Mouse (Mus musculus) hindbrain, embryonic 13.5 days (tissue): ENCODE measurements around the gene Acacb. TPM values are rescaled to one million over a fixed set of nuclear protein-coding genes. Genes with fewer than 3 reads are reported as not detected.

Experiments used
- ATAC-seq: fragments of 200-750 bp; cut with Nextera tagmentation; 2 replicates; pipeline ENCODE4 v1.8.0; 2017; ENCODE audit warnings: moderate TSS enrichment; ENCODE audit not compliant: low FRiP score
- H3K27ac ChIP-seq: fragments of 300-500 bp; sonication (generic); 2 replicates; pipeline ENCODE4 v1.5.1; 2015; ENCODE audit warnings: inconsistent platforms, mild to moderate bottlenecking, moderate library complexity
- H3K27me3 ChIP-seq: fragments of 300-500 bp; sonication (generic); 2 replicates; pipeline ENCODE4 v1.6.1; 2015; ENCODE audit warnings: mild to moderate bottlenecking, inconsistent platforms
- H3K36me3 ChIP-seq: fragments of 300-500 bp; sonication (generic); 2 replicates; pipeline ENCODE4 v1.6.1; 2015; ENCODE audit warnings: mild to moderate bottlenecking, inconsistent platforms
- H3K4me1 ChIP-seq: fragments of 300-500 bp; sonication (generic); replicated peaks from 2 replicates; pipeline ENCODE4 v1.6.1; 2015; ENCODE audit warnings: inconsistent platforms
- H3K4me2 ChIP-seq: fragments of 300-500 bp; sonication (generic); 2 replicates; pipeline ENCODE4 v1.6.1; 2015; ENCODE audit warnings: inconsistent platforms, mild to moderate bottlenecking, moderate library complexity
- H3K4me3 ChIP-seq: fragments of 300-500 bp; sonication (generic); 2 replicates; pipeline ENCODE4 v1.5.1; 2015; ENCODE audit warnings: mild to moderate bottlenecking, inconsistent platforms
- H3K9ac ChIP-seq: fragments of 300-500 bp; sonication (generic); 2 replicates; pipeline ENCODE4 v1.6.1; 2015; ENCODE audit warnings: mild to moderate bottlenecking, inconsistent platforms
- H3K9me3 ChIP-seq: fragments of 300-500 bp; sonication (generic); 2 replicates; pipeline ENCODE4 v1.6.1; 2016; ENCODE audit warnings: inconsistent platforms
- WGBS: fragments of 180-500 bp; shearing (Covaris S2); methylation state at CpG from one replicate; pipeline ENCODE4 v1.1.7; 2015; 5-methylcytosine and 5-hydroxymethylcytosine counted together
- polyA plus RNA-seq: library from polyadenylated mRNA; unstranded; fragments of >200 nt; fragmentation: Nextera tagmentation; extraction: Ambion mirVana; gene quantifications from 2 replicates; pipeline ENCODE4 v1.2.1, GENCODE M21; 2015

The Acacb gene
- polyA plus RNA-seq, 1 experiment from 2014 or later: 1.9 TPM

- no peak overlapping the region for H3K27ac ChIP-seq
- peaks cover 16% of the 10 kb centered on the region for H3K4me1 ChIP-seq
- H3K9ac ChIP-seq: no peak overlapping the region
Observed at GRCm38 (mm10) chr5:114126499-114127244, 19.7 kb upstream of the Acacb start.

GRCm38 (mm10) chr5:114127374-114128349 is 18.7 kb upstream of the Acacb start, which contains the start of gene Alkbh2:
TSS of gene Alkbh2 (minus strand) at chr5:114128218.
- peak within 1 kb of the TSS; percentile 80 for H3K9ac ChIP-seq
- H3K36me3 ChIP-seq: peaks cover 25% of the 10 kb centered on the region
- H3K4me1 ChIP-seq: peaks cover 25% of the 10 kb centered on the region
- H3K9me3 ChIP-seq: no peaks in the 10 kb centered on the region
- peak within 1 kb of the TSS; percentile 66 for H3K4me3 ChIP-seq
- peak within 1 kb of the TSS; percentile 83 for H3K27ac ChIP-seq
- H3K27me3 ChIP-seq: no peaks in the 10 kb centered on the region
- H3K4me2 ChIP-seq: peak within 1 kb of the TSS; percentile 78
- peak; percentile 14 for ATAC-seq
- under 1% methylated on average over 69 of the region's 69 CpGs for WGBS

More at GRCm38 (mm10) chr5:114126499-114127244, 19.7 kb upstream of the Acacb start:
- Histone ChIP-seq H3K27me3 (no peaks in the 10 kb centered on the region), H3K4me3 (peak overlapping the region; percentile 66; the same call in 1 of the 2 replicates), H3K36me3 (peaks cover 35% of the 10 kb centered on the region), H3K9me3 (no peaks in the 10 kb centered on the region), H3K4me2 (peak overlapping the region; percentile 78)
- no peak for ATAC-seq
- 87% methylated on average over 7 of the region's 7 CpGs for WGBS

DNA sequence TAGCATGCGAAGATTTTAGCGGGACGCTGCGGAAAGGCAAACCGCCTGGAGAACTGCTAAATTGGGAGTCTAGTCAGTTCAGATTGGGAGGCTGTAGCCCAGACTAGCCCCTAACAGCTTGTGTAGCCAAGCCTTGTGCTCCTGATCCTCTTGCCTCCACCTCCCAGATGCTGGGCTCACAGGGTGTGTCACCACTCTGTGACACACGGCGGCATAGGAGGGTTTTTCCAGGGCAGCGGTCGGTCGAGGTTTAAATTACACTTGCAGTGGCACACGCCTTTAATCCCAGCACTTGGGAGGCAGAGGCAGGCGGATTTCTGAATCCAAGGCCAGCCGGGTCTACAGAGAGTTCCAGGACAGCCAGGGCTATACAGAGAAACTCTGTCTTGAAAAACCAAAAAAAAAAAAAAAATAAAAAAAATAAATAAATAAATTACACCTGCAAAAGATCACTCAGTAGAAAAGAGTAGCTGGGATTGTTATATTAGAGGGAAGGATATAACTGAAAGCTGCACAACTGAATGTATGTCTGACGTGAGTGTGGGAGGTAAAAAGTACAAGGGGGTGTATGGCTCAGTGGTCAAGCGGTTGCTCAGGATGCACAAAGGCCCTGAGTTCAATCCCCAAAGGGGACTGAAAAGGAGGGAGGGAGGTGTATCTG is 16.7 kb upstream of the Acacb start:
- no peaks in the 10 kb centered on the region for H3K27me3 ChIP-seq
- no peaks in the 10 kb centered on the region for H3K9me3 ChIP-seq
- no peak overlapping the region for H3K27ac ChIP-seq
- H3K4me1 ChIP-seq: peaks cover 28% of the 10 kb centered on the region
- H3K9ac ChIP-seq: 0 out of 2 replicates have a peak overlapping the region, but pooled peaks have one; percentile 67
- WGBS: 79% methylated on average over 15 of the region's 15 CpGs
- ATAC-seq: no peak
- peak overlapping the region; percentile 75 for H3K4me3 ChIP-seq
- H3K4me2 ChIP-seq: peak overlapping the region; percentile 97
- H3K36me3 ChIP-seq: peaks cover 5% of the 10 kb centered on the region

GRCm38 (mm10) chr5:114130211-114130605 is 16.1 kb upstream of the Acacb start, which contains the start of gene Ung:
TSS of gene Ung (plus strand) at chr5:114130386.
- Histone ChIP-seq H3K4me3 (peak within 1 kb of the TSS; percentile 75), H3K9ac (peak within 1 kb of the TSS; percentile 72), H3K9me3 (no peaks in the 10 kb centered on the region), H3K4me2 (peak within 1 kb of the TSS; percentile 97), H3K27me3 (no peaks in the 10 kb centered on the region), H3K36me3 (0 out of 2 replicates have a peak, but pooled peaks cover 5% of the 10 kb centered on the region), H3K27ac (0 out of 2 replicates have a peak within 1 kb of the TSS, but pooled peaks have one; percentile 30), H3K4me1 (peaks cover 28% of the 10 kb centered on the region)
- peak; percentile 65 for ATAC-seq
- WGBS: 1% methylated on average over 29 of the region's 29 CpGs

DNA sequence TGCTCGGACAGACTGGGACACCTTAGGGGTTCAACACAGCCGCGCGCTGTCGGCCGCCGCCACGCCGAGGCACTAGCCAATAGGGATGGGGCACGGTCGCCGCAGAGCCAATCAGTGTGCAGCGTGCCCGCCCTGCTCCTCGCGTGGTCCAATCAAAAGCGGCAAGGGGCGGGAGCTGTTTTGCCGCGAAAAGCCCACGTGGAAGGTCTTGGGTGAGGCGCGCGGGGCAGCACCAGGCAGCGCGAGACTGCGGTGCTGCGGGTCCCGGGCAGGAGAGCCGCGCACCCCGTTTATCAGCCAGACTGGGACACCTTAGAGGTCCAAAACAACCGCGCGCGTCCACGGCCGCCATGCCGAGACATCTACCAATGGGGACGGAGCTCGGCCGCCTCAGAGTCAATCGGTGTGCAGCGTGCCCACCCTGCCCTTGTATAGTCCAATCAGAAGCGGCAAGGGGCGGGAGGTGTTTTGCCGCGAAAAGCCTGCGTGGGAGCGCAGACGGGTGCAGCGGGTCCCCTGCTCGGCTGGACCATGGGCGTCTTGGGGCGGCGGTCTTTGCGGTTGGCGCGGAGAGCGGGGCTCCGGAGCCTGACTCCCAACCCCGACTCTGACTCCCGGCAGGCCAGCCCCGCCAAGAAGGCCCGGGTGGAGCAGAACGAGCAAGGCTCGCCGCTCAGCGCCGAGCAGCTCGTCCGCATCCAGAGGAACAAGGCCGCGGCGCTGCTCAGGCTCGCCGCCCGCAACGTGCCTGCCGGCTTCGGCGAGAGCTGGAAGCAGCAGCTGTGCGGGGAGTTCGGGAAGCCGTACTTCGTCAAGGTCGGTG is 15.4 kb upstream of the Acacb start:
- WGBS: under 1% methylated on average over 86 of the region's 87 CpGs

GRCm38 (mm10) chr5:114131521-114131840 is 14.9 kb upstream of the Acacb start:
- ATAC-seq: no peak
- Histone ChIP-seq H3K4me1 (peaks cover 28% of the 10 kb centered on the region), H3K36me3 (no peaks in the 10 kb centered on the region), H3K4me3 (peak overlapping the region; percentile 75), H3K27ac (0 out of 2 replicates have a peak overlapping the region, but pooled peaks have one; percentile 30), H3K4me2 (peak overlapping the region; percentile 97), H3K27me3 (no peaks in the 10 kb centered on the region), H3K9me3 (no peaks in the 10 kb centered on the region), H3K9ac (peak overlapping the region; percentile 72)
- 2% methylated on average over 15 of the region's 15 CpGs for WGBS

More for the DNA sequence above, 15.4 kb upstream of the Acacb start:
- Histone ChIP-seq H3K27ac (0 out of 2 replicates have a peak overlapping the region, but pooled peaks have one; percentile 30), H3K27me3 (no peaks in the 10 kb centered on the region), H3K9me3 (no peaks in the 10 kb centered on the region), H3K36me3 (no peaks in the 10 kb centered on the region), H3K4me1 (peaks cover 28% of the 10 kb centered on the region), H3K4me2 (peak overlapping the region; percentile 97), H3K4me3 (peak overlapping the region; percentile 75), H3K9ac (peak overlapping the region; percentile 72)
- peak; percentile 98 for ATAC-seq

DNA sequence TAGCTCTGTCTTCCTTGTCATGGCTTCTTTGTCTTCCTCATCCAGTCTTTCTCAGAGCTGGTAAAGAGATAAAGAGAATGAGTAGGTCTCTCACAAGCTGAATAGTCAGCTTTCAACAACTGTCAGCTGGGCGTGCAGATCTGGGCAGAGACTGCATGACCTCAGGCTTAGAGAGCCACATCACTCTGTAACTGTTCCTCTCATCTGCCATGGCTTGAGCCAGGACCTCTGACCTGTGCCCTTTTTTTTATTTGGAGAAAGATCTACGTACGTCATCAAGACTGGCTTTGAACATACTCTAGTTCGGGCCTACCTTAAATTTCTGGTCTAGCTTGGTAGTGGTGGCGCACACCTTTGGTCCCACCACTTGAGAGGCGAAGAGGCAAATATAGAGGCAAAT is 13.5 kb upstream of the Acacb start:
- H3K4me3 ChIP-seq: no peak overlapping the region
- WGBS: 77% methylated on average over 6 of the region's 6 CpGs
- no peaks in the 10 kb centered on the region for H3K27me3 ChIP-seq
- no peak overlapping the region for H3K27ac ChIP-seq
- H3K36me3 ChIP-seq: no peaks in the 10 kb centered on the region
- peaks cover 25% of the 10 kb centered on the region for H3K4me1 ChIP-seq
- H3K9me3 ChIP-seq: no peaks in the 10 kb centered on the region
- ATAC-seq: no peak
- peak overlapping the region; percentile 11; the same call in 1 of the 2 replicates for H3K9ac ChIP-seq
- H3K4me2 ChIP-seq: no peak overlapping the region

- no peaks in the 10 kb centered on the region for H3K36me3 ChIP-seq
- WGBS: 74% methylated on average over 6 of the region's 6 CpGs
- H3K9ac ChIP-seq: no peak overlapping the region
- no peak overlapping the region for H3K4me2 ChIP-seq
- H3K27me3 ChIP-seq: no peaks in the 10 kb centered on the region
- H3K4me3 ChIP-seq: no peak overlapping the region
- H3K27ac ChIP-seq: no peak overlapping the region
- no peak for ATAC-seq
- H3K4me1 ChIP-seq: peaks cover 38% of the 10 kb centered on the region
- H3K9me3 ChIP-seq: no peaks in the 10 kb centered on the region
Observed at GRCm38 (mm10) chr5:114134091-114134534, 12.2 kb upstream of the Acacb start.

GRCm38 (mm10) chr5:114135516-114135915 is 10.8 kb upstream of the Acacb start:
- H3K36me3 ChIP-seq: no peaks in the 10 kb centered on the region
- H3K4me1 ChIP-seq: peaks cover 47% of the 10 kb centered on the region
- H3K4me3 ChIP-seq: no peak overlapping the region
- no peak for ATAC-seq
- no peak overlapping the region for H3K27ac ChIP-seq
- H3K9me3 ChIP-seq: no peaks in the 10 kb centered on the region
- no peak overlapping the region for H3K9ac ChIP-seq
- 90% methylated on average over 10 of the region's 10 CpGs for WGBS
- no peaks in the 10 kb centered on the region for H3K27me3 ChIP-seq
- H3K4me2 ChIP-seq: no peak overlapping the region

- H3K27me3 ChIP-seq: no peaks in the 10 kb centered on the region
- peak overlapping the region; percentile 88 for H3K27ac ChIP-seq
- H3K9me3 ChIP-seq: no peaks in the 10 kb centered on the region
- no peak for ATAC-seq
- no peak overlapping the region for H3K9ac ChIP-seq
- WGBS: 77% methylated on average over 15 of the region's 15 CpGs
- H3K4me1 ChIP-seq: peaks cover 34% of the 10 kb centered on the region
- H3K36me3 ChIP-seq: no peaks in the 10 kb centered on the region
- no peak overlapping the region for H3K4me3 ChIP-seq
- H3K4me2 ChIP-seq: no peak overlapping the region
Observed at GRCm38 (mm10) chr5:114137481-114138276, 8.7 kb upstream of the Acacb start.
